Mouse (Mus musculus) heart, adult 2 months (tissue): ENCODE results near the gene Rapgef5.

Experiments used
- CTCF ChIP-seq: fragments of 200-600 bp; IDR thresholded peaks from 2 replicates; pipeline ENCODE4 v1.8.1; 2022; ENCODE audit warnings: antibody characterized with exemption, mild to moderate bottlenecking, moderate library complexity
- POLR2A ChIP-seq: fragments of 200-500 bp; IDR thresholded peaks from 2 replicates; pipeline ENCODE4 v1.6.1; 2011; ENCODE audit warnings: mild to moderate bottlenecking, low read depth, low read length, control low read depth; ENCODE audit not compliant: insufficient read depth

- peak; percentile 26 for TF ChIP-seq CTCF
- no peak for TF ChIP-seq POLR2A
These were observed 17.0 kb upstream of the Rapgef5 start for GRCm38 (mm10) chr12:117499242-117499641.
